Mouse (Mus musculus): Measurements from ENCODE around the gene Slc44a2. TPM values are rescaled to one million over a fixed set of nuclear protein-coding genes. Genes with fewer than 3 reads are reported as not detected.
"Not testable (repeated sequence)": the region's sequence is repeated elsewhere in the genome, so short reads cannot be mapped to it uniquely, and the experiment has no call there.

The Slc44a2 gene
- polyA plus RNA-seq, 1 experiment from 2014 or later: 103 TPM

DNA sequence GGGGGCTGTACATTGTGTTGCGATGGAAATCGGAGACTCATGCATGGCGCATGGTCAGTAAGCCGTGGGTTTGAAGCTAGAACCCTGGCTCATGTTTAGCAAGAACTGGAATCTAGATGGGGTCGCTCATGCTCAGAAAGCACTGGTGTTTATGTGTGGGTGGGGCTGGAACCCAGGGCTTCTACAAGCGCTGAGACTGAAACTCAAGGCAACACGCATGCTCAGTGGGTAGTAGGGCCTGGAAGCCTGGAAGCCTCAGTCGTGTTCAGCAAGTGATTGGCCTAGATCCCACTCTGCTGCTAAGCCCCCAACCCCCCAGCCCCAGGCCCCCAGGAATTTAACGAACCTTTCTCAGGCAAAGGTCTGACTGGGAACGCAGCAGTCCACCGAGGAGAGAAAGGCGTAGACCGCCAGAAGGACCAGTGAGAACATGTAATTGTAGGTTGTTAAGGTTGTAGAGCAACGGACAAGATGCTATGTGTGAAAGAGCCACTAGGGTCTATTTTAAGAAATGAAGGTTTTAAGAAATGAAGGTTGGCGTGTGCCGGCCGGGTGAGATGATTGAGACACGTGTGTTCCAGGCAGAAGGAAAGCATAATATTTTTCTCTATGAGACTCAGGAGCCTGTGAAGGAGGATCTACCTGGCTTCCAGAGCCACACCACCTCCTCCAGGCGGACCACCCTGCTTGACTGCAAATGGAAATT is 1.9 kb downstream of the Slc44a2 start:
- H3K4me3 ChIP-seq (replicated peaks): peak overlapping the region; percentile 71; the same call in 1 of the 2 replicates

DNA sequence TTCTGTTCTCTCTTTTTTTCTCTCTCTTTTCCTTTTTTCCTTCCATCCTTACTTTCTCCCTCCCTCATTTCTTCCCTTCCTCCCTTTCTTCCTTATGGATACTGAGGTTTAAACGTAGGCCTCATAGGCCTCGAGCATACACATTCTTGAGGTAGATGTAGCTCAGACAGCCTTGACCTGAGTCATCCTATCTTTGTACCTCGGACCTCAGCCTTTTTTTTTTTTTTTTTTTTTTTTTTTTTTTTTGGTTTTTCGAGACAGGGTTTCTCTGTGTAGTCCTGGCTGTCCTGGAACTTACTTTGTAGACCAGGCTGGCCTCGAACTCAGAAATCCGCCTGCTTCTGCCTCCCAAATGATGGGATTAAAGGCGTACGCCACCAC is 2.4 kb downstream of the Slc44a2 start:
- H3K27ac ChIP-seq; H3K4me3 ChIP-seq (replicated peaks); H3K27me3 ChIP-seq; ATAC-seq (ENCODE audit: insufficient number of reproducible peaks, insufficient read depth, low FRiP score, low TSS enrichment, low read depth); H3K9ac ChIP-seq (replicated peaks); H3K4me2 ChIP-seq; H3K9me3 ChIP-seq: not testable (repeated sequence)
- Histone ChIP-seq H3K4me1 (replicated peaks) (peaks cover 16% of the 10 kb centered on the region), H3K36me3 (peaks cover 19% of the 10 kb centered on the region)
- WGBS: 85% methylated on average over 8 of the region's 8 CpGs

More for the DNA sequence above, 1.9 kb downstream of the Slc44a2 start:
- Histone ChIP-seq H3K27ac (no peak overlapping the region), H3K36me3 (peaks cover 19% of the 10 kb centered on the region), H3K9me3 (no peaks in the 10 kb centered on the region), H3K9ac (replicated peaks) (no peak overlapping the region), H3K4me1 (replicated peaks) (peaks cover 16% of the 10 kb centered on the region), H3K4me2 (peak overlapping the region; percentile 88), H3K27me3 (no peaks in the 10 kb centered on the region)
- 77% methylated on average over 19 of the region's 19 CpGs for WGBS
- ATAC-seq (ENCODE audit: insufficient number of reproducible peaks, insufficient read depth, low FRiP score, low TSS enrichment, low read depth): no peak

DNA sequence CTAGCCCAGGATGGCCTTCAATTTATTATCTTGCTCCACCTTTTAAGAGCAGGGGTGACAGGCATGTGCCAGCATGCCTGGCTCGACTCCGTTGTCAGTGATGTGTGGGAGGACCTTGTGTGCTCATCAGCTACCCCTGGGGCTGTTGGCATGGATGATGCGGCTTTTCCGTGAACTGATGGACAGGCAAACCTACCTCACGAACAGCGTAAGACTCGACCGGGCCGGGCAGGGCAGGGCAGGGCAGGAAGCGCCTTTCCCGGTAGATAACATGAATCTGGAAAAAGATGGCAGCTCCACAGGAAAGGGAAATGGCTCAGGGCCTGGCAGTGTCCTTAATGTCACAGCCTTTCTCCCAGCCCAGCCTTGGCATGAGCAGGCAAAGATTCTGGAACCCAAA is 3.8 kb downstream of the Slc44a2 start:
- H3K4me2 ChIP-seq: no peak overlapping the region
- H3K9me3 ChIP-seq: no peaks in the 10 kb centered on the region
- 88% methylated on average over 11 of the region's 11 CpGs for WGBS
- H3K9ac ChIP-seq (replicated peaks): no peak overlapping the region
- H3K4me3 ChIP-seq (replicated peaks): no peak overlapping the region
- peaks cover 16% of the 10 kb centered on the region for H3K4me1 ChIP-seq (replicated peaks)
- no peak for ATAC-seq (ENCODE audit: insufficient number of reproducible peaks, insufficient read depth, low FRiP score, low TSS enrichment, low read depth)
- H3K36me3 ChIP-seq: peaks cover 19% of the 10 kb centered on the region
- H3K27ac ChIP-seq: no peak overlapping the region
- H3K27me3 ChIP-seq: no peaks in the 10 kb centered on the region

DNA sequence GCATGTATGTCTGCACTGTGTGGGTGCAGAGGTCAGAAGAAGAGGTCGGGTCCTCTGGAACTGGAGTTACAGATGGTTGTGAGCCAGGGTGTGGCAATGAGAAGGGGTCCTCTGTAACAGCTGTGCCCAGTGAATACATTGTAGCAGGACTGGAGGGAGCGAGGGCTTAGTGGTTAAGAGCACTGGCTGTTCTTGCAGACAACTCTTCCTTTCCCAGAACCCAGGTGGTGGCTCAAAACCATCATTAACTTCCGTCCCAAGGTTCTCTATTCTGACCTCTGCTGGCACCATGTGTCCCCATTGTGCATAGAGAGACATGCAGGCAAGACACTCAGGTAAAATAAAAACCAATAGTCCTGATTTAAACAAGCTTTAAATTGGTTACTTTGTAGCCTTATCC is 7.1 kb downstream of the Slc44a2 start:
- no peak overlapping the region for H3K4me3 ChIP-seq (replicated peaks)
- no peaks in the 10 kb centered on the region for H3K27me3 ChIP-seq
- no peak for ATAC-seq (ENCODE audit: insufficient number of reproducible peaks, insufficient read depth, low FRiP score, low TSS enrichment, low read depth)
- WGBS: 68% methylated on average over 3 of the region's 3 CpGs
- H3K27ac ChIP-seq: no peak overlapping the region
- H3K9me3 ChIP-seq: no peaks in the 10 kb centered on the region
- peaks cover 10% of the 10 kb centered on the region for H3K4me1 ChIP-seq (replicated peaks)
- no peak overlapping the region for H3K9ac ChIP-seq (replicated peaks)
- peaks cover 26% of the 10 kb centered on the region for H3K36me3 ChIP-seq
- no peak overlapping the region for H3K4me2 ChIP-seq

DNA sequence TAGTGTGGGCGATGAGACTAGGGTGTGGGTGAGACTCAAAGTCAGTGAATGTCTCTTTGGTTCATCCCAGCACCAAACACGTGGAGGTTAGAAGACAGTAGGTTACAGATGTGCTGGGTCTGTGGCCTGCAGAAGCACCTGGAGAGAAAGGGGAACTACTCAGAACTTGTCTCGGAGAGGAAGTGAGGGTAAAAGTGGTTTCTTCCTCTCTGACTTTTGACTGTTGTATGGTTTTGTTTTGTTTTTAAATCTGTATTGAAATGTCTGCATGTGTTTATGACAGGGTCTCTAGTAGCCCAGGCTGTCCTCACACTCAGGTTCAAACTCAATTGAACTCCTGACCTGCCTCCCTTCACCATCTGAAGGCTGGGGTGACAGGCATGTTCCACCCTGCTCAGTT is 7.5 kb downstream of the Slc44a2 start:
- Histone ChIP-seq H3K4me2 (no peak overlapping the region), H3K9me3 (no peaks in the 10 kb centered on the region), H3K4me3 (replicated peaks) (no peak overlapping the region), H3K27ac (no peak overlapping the region), H3K9ac (replicated peaks) (no peak overlapping the region), H3K27me3 (no peaks in the 10 kb centered on the region), H3K4me1 (replicated peaks) (peaks cover 14% of the 10 kb centered on the region), H3K36me3 (peaks cover 26% of the 10 kb centered on the region)
- ATAC-seq (ENCODE audit: insufficient number of reproducible peaks, insufficient read depth, low FRiP score, low TSS enrichment, low read depth): no peak
- WGBS: 77% methylated on average over 3 of the region's 3 CpGs

DNA sequence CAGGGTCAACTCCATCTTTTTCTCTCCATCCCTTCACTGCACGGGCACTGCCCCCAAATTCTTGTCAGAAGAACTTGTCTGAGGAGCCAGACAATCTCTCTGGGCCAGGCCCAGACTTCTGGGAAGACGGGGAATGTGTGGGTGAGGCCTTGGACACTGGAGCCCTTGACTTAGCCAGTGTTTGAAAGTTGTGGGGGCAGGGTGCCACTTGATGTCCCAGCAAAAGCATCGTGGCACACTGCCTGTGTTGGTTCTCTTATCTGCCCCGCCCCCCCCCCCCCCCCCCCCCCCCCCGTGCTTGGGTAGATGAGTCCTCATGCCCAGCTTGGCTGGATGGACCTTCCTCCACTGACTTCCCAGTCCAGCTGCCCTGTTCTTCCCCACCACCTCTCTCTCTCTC is 8.5 kb downstream of the Slc44a2 start:
- peaks cover 16% of the 10 kb centered on the region for H3K4me1 ChIP-seq (replicated peaks)
- H3K27me3 ChIP-seq: no peaks in the 10 kb centered on the region
- no peak overlapping the region for H3K27ac ChIP-seq
- peaks cover 26% of the 10 kb centered on the region for H3K36me3 ChIP-seq
- H3K9me3 ChIP-seq: no peaks in the 10 kb centered on the region
- H3K4me3 ChIP-seq (replicated peaks): no peak overlapping the region
- no peak overlapping the region for H3K4me2 ChIP-seq
- ATAC-seq (ENCODE audit: insufficient number of reproducible peaks, insufficient read depth, low FRiP score, low TSS enrichment, low read depth): no peak
- no peak overlapping the region for H3K9ac ChIP-seq (replicated peaks)
- WGBS: 81% methylated on average over 3 of the region's 5 CpGs

DNA sequence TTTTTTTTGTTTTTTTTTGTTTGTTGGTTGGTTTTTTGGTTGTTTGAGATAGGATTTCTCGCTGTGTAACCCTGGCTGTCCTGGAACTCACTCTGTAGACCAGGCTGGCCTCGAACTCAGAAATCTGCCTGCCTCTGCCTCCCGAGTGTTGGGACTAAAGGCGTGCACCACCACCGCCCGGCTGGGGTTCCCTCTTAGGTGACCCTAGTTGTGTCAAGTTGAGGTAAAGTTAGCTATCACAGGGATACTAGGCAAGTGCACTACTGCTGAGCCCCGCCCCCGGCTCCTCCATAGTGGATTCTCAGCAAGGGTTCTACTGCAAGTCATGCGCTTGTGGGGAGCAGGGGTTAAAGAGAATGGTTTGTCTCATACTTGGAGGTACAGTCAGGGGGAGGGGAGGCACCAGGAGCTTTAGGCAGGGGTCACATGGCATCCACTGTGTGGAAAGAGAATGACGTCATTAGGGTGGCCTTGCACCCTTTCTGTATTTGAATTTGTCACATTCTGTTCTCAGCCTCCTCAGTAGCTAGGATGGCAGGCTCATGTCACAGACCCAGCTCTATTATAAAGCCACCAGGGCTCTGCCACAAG is 9.3 kb downstream of the Slc44a2 start:
- H3K4me2 ChIP-seq: no peak overlapping the region
- H3K9me3 ChIP-seq: no peaks in the 10 kb centered on the region
- peaks cover 16% of the 10 kb centered on the region for H3K4me1 ChIP-seq (replicated peaks)
- H3K9ac ChIP-seq (replicated peaks): no peak overlapping the region
- ATAC-seq (ENCODE audit: insufficient number of reproducible peaks, insufficient read depth, low FRiP score, low TSS enrichment, low read depth): no peak
- H3K4me3 ChIP-seq (replicated peaks): no peak overlapping the region
- WGBS: 93% methylated on average over 10 of the region's 10 CpGs
- H3K36me3 ChIP-seq: peaks cover 19% of the 10 kb centered on the region
- no peak overlapping the region for H3K27ac ChIP-seq
- no peaks in the 10 kb centered on the region for H3K27me3 ChIP-seq

DNA sequence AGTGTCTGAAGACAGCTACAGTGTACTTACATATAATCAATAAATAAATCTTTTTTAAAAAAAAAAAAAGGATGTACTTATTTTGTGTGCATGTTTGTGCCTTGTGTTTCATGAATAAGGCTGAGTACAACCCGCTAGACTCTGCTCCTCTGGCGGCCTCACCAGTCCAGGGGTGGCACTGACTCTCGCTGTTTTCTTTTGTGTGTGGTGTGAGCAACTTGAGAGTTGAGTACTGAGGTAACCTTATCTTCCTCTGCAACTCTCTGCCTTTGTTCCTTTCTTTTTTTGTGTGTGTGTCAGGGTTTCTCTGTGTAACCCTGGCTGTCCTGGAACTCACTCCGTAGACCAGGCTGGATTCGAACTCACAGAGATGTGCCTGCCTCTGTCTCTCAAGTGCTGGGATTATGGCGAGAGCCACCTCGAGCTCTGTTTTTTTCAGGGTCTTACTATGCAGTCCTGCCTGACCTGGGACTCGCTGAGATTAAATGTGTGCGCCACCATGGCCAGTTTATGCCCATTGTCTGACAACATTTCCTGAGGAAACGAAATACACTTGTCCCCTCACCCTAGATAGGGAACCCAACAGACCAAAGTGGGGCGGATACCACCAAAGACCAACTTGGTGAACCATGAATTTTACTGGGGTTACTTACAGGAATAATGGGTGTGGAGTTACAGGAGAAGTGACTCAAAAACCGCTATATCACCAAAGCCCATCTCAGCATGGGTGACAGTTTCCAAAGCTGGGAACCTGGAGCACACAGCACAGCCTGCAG is 11.1 kb downstream of the Slc44a2 start:
- WGBS: 87% methylated on average over 12 of the region's 12 CpGs
- no peak overlapping the region for H3K9ac ChIP-seq (replicated peaks)
- H3K4me3 ChIP-seq (replicated peaks): no peak overlapping the region
- ATAC-seq (ENCODE audit: insufficient number of reproducible peaks, insufficient read depth, low FRiP score, low TSS enrichment, low read depth): no peak
- H3K36me3 ChIP-seq: peaks cover 8% of the 10 kb centered on the region
- H3K27me3 ChIP-seq: no peaks in the 10 kb centered on the region
- peaks cover 16% of the 10 kb centered on the region for H3K4me1 ChIP-seq (replicated peaks)
- H3K4me2 ChIP-seq: no peak overlapping the region
- peak overlapping the region; percentile 62; the same call in 1 of the 2 replicates for H3K27ac ChIP-seq
- H3K9me3 ChIP-seq: no peaks in the 10 kb centered on the region

DNA sequence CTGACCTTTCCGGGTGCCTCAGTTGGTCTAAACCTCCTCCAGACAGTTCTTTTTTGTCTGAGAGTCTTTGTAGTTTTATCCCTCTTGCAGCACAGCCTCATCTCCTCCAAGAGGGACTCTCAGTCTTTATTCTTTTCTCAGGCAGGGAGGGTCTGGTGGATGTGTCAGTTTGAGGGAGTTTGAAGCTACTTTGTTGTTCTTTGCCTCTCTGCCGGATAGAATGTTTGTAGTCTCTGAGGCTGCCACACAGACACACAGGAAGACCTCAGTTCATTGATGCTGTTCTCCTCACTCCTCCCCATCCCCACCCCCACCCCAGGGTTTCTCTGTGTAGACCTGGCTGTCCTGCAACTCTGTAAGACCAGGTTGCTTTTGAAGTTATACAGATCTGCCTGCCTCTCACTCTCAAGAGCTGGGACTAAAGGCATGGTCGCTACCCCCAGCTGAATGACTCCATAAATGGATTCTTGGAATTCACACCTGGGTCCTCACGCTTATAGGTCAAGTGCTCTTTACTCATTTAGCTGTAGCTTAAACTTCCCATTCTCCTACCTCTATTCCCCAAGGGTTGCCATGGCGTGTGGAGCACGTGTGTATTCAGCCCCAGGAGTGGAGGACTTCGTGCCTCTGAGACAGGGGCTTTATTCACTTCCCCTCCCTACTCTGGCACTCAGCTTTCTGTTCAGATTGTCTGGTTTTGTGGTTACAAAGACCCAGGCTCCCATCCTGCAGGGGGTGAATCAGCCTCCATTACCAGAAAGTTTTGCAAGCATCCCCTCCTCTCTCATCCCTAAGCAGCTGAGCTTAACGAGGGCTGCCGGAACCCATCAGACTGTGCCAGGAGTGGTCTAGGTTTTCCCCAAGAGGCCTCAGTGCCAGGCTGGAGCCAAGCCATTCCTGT is 11.9 kb downstream of the Slc44a2 start:
- H3K27ac ChIP-seq: peak overlapping the region; percentile 62
- WGBS: 34% methylated on average over 9 of the region's 9 CpGs
- peaks cover 17% of the 10 kb centered on the region for H3K4me1 ChIP-seq (replicated peaks)
- H3K4me2 ChIP-seq: no peak overlapping the region
- H3K9ac ChIP-seq (replicated peaks): no peak overlapping the region
- H3K4me3 ChIP-seq (replicated peaks): no peak overlapping the region
- ATAC-seq (ENCODE audit: insufficient number of reproducible peaks, insufficient read depth, low FRiP score, low TSS enrichment, low read depth): no peak
- H3K36me3 ChIP-seq: peaks cover 6% of the 10 kb centered on the region; the same call in 1 of the 2 replicates
- peaks cover under 1% of the 10 kb centered on the region; the same call in 1 of the 2 replicates for H3K27me3 ChIP-seq
- H3K9me3 ChIP-seq: no peaks in the 10 kb centered on the region

DNA sequence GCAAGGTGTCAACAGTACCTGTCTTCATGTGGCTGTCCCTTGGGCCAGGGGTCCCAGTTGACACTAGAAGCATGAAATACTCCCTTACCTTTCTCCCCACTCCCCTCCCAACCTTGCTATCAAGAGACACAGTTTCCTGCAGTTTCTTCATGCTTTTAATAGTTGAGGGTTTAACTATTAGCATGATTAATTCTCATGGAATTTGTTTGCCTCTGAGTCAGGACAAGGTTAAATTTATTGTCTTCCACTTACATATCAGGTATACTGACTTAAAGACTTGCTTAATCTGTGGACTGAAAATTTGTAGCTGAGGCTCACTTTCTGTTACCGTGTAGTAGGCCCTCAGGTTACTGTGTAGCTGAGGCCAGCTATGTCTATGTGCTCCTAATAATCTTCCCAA is 13.0 kb downstream of the Slc44a2 start:
- Histone ChIP-seq H3K9ac (replicated peaks) (no peak overlapping the region), H3K4me2 (no peak overlapping the region), H3K36me3 (peaks cover 6% of the 10 kb centered on the region; the same call in 1 of the 2 replicates), H3K4me3 (replicated peaks) (no peak overlapping the region), H3K9me3 (no peaks in the 10 kb centered on the region), H3K4me1 (replicated peaks) (peaks cover 22% of the 10 kb centered on the region), H3K27me3 (peaks cover 7% of the 10 kb centered on the region; the same call in 1 of the 2 replicates), H3K27ac (no peak overlapping the region)
- 86% methylated on average over 1 of the region's 1 CpGs for WGBS
- ATAC-seq (ENCODE audit: insufficient number of reproducible peaks, insufficient read depth, low FRiP score, low TSS enrichment, low read depth): no peak

Measured in limb, embryonic 12.5 days (tissue).